Mouse (Mus musculus): ENCODE results near the gene Fbxl19.
A peak's percentile ranks its signal among the peaks of the same experiment; 100 is the strongest.
"Not testable (repeated sequence)": the region's sequence is repeated elsewhere in the genome, so short reads cannot be mapped to it uniquely, and the experiment has no call there.

Fbxl19 gene

DNA sequence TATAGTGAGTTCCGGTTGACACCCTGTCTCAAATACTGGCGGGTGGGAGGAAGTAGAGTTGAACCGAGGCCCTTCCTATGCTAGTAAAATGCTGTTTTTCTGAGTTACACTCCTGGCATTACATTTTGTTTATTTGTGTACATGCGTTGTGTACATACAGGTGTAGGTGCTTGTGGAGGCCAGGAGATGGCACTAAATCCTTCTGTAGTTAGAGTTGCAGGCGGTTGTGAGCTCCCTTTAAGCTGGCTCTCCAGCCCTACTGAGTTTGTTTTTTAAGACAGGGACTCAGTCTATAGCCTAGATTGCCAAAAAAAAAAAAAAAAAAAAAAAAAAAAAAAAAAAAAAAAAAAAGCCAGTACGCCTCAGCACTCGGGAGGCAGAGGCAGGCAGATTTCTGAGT is 16.4 kb upstream of the Fbxl19 start:
- no peak for DNase-seq (ENCODE audit: low spot score in 2 of 2)

GRCm38 (mm10) chr7:127730170-127730569 is 14.2 kb upstream of the Fbxl19 start:
- DNase-seq (ENCODE audit: low spot score in 2 of 2) = no peak

- not testable (repeated sequence) for DNase-seq (ENCODE audit: low spot score in 2 of 2)
Measured at GRCm38 (mm10) chr7:127732066-127732465, 12.3 kb upstream of the Fbxl19 start, which contains the start of gene Ctf2. Gene Ctf2 (minus strand): TSS chr7:127732166.

GRCm38 (mm10) chr7:127745251-127745651 is 908 bp downstream of the Fbxl19 start:
- peak; percentile 95 to 96 for DNase-seq (ENCODE audit: low spot score in 2 of 2)

GRCm38 (mm10) chr7:127745652-127746493 is 1.5 kb downstream of the Fbxl19 start:
- DNase-seq (ENCODE audit: low spot score in 2 of 2) = peak; percentile 99

DNA sequence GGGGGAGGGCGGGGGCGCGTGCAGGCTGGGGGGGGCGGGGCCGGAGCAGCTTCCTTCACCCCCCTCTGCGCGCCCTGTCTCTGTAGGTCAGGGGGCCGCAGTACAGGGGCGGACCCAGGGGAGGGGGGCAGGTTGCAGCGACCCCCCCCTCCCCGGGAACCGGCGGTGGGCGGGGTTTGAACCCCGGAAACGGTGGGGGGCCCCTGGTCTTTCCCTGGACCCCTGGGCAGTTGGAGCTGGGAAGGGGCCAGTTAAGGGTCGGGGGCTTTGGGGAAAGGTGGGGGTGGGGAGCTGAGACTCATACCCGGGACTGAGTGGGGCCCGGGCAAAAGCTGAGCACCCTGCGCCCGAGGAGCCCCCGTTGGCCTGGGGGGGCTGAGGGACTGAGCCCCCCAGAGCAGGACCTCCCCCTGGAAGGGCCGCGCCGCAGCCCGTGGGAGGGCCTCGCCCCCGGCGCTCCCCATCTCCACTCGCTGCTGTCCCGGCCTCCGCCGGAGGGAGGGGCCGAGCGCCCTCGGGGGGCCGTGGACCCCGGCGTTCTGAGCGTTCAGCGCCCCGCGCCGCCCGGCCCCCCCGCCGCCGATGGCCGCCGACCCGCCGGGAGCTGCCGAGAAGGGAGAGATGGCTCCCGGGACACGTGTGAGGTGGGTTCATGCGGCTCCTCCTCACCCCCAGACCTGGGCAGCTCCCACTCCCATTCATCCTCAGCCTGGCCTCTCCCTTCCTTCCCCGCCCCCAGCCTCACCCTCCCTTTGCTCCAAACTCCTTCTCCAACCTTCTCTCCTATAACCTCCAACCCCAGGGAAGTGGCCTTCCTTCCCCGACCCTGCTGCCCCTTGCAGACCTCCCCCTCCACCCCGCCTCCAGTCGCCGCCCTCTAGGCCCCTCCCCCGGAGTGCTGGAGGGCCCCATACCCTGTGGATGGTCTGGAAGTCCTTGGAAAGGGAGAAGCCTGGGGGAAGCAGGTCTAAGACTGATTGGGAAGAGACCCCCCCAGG is 2.5 kb downstream of the Fbxl19 start:
- DNase-seq (ENCODE audit: low spot score in 2 of 2) = no peak

DNA sequence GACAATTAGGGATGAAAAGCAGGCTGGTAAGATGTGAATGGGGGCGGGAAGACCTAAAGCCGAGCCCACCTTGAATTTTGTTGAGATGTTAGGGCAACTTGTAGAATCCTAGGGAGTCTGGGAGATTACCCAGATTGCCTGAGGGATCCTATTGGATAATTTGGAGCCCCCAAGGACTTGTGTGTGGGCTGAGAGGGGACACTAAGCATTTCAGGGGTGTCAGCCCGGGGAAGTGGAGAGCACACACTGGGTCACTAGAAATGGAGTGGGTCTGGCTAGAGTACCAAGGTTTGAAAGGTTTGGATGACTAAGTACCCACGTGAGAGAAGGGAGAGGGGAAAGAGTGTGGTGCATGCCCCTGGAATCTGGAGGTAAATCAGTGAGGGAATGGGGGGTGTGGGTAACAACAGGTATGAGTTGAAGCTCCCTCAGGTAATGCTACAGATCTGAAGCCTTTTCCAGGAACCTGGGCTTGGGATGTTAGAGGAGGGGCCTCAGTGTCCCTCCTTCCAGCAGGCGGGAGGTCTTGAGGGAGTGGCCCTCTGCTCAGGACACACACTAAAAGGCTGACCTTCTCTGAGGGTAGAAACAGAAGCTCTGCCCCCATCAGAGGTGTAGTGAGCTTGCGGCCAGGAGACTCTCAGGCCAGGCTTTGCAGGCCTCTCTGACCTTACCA is 3.4 kb downstream of the Fbxl19 start:
- no peak for DNase-seq (ENCODE audit: low spot score in 2 of 2)

DNA sequence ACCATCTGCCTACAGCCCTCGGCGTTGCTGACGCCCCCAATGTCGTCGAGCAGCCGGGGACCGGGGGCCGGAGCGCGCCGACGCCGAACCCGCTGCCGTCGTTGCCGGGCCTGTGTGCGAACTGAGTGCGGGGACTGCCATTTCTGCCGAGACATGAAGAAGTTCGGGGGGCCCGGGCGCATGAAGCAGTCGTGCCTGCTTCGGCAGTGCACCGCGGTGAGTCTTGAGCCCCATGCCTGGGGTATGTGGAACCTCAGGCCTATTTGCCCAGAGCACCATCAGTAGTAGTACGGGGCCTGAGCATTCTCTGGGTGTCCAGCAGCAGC is 3.9 kb downstream of the Fbxl19 start:
- no peak for DNase-seq (ENCODE audit: low spot score in 2 of 2)

DNA sequence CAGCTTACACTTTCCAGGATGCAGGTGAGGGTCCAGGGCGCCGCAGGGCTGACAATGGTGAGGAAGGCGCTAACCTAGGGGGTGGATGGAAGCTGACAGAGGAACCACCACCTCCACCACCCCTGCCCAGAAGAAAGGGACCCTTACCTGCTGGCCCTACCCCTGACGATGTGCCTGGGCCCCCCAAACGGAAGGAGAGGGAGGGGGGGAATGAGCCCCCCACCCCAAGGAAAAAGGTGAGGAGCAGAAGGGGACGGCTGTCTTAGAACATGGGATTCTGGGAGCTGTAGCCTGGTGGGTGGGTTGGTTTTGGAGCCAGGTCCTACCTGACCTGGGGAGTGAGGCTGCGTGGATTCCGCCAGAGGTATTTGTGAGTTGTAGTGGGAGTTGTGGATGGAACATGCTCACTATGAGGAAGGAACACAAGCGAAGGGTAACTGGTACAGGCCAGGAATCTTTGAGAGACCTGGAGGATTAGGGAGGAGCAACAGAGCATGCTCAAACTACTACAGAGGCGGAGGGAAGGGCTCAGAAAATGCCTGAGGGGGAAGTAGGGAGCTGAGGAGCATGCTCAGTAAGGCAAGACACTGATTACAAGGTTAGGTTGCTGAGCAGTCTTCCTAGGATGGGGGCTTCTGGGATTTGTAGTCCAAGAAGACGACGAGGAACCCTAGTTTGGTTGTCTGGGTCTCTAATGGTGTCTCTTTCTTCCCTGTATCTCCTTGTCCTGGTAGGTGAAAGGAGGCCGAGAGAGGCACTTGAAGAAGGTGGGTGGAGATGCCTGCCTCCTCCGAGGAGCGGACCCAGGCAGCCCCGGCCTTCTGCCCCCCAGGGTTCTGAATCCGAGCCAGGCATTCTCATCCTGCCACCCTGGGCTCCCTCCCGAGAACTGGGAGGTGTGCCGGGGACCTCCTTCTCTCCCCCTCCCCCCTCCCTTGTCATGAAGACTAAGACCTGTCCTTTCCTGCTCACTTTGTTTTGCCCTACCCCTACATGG is 6.1 kb downstream of the Fbxl19 start:
- DNase-seq (ENCODE audit: low spot score in 2 of 2) = no peak

DNA sequence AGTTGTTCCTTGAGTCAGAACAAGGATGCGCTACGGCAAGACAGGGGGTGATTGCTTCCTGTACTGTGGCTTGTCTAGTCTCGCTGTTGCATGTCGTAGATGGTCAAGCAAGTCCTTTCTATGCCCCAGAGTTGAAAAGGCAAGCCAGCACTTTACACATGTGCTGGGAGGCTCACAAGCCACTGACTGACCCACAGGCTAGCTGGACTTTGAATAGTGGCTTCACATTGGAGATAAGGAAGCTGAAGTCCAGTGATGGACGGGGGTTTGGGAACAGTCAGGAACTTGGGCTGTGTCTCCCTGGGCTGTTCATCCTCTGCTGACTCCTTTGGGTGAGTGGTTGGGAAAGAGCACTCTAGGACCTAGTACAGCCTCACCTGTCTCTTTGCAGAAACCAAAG is 7.3 kb downstream of the Fbxl19 start:
- DNase-seq (ENCODE audit: low spot score in 2 of 2) = no peak

DNA sequence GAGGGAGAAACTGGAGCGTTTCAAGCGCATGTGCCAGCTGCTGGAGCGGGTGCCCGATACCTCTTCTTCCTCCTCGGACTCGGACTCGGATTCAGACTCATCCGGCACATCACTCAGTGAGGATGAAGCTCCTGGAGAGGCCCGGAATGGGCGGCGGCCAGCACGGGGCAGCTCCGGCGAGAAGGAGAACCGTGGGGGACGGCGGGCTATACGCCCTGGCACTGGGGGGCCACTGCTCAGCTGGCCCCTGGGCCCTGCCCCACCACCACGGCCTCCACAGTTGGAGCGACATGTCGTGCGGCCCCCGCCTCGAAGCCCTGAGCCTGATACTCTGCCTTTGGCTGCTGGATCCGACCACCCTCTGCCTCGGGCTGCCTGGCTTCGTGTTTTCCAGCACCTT is 7.7 kb downstream of the Fbxl19 start:
- DNase-seq (ENCODE audit: low spot score in 2 of 2) = no peak

- DNase-seq (ENCODE audit: low spot score in 2 of 2) = no peak
Measured at GRCm38 (mm10) chr7:127753158-127753557, 8.8 kb downstream of the Fbxl19 start.

- DNase-seq (ENCODE audit: low spot score in 2 of 2) = no peak
Measured at GRCm38 (mm10) chr7:127753741-127754140, 9.4 kb downstream of the Fbxl19 start.

DNA sequence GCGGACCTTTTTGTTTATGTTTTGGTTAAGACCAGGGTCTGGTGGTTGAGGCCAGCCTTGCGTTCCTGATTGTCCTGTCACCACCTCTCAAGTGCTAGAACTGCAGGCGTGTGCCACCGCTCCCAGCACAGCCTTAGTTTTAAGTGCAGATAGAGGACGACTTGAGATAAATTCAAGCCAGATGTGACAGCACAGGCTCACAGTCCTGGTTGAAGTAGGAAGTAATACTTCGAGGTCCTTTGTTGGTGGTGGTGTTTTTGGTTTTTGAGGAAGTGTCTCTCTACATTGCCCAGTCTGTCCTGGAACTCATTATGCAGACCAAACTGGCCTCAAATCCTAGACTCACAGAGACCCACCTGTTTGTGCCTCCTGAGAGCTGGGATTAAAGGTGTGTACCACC is 15.4 kb downstream of the Fbxl19 start:
- DNase-seq (ENCODE audit: low spot score in 2 of 2) = no peak

- DNase-seq (ENCODE audit: low spot score in 2 of 2) = no peak
Measured at GRCm38 (mm10) chr7:127760478-127760877, 16.1 kb downstream of the Fbxl19 start.

- peak; percentile 67 to 77 for DNase-seq (ENCODE audit: low spot score in 2 of 2)
Measured at GRCm38 (mm10) chr7:127761026-127761425, 16.7 kb downstream of the Fbxl19 start.

GRCm38 (mm10) chr7:127763642-127764041 is 19.3 kb downstream of the Fbxl19 start:
- DNase-seq (ENCODE audit: low spot score in 2 of 2) = no peak

- no peak for DNase-seq (ENCODE audit: low spot score in 2 of 2)
Measured at GRCm38 (mm10) chr7:127765756-127766155, 21.4 kb downstream of the Fbxl19 start.

- DNase-seq (ENCODE audit: low spot score in 2 of 2) = no peak
Measured at GRCm38 (mm10) chr7:127766851-127767609, 22.7 kb downstream of the Fbxl19 start.

Data from heart, adult 9 months (tissue).